Mouse (Mus musculus) myocyte (in vitro differentiated cells): ENCODE data around the gene Gmds.

Source experiments
- CEBPB ChIP-seq: IDR thresholded peaks from 2 replicates; pipeline ENCODE4 v1.6.1; 2011; ENCODE audit warnings: mild to moderate bottlenecking, moderate library complexity; ENCODE audit not compliant: poor library complexity, insufficient read depth, severe bottlenecking
- E2F4 ChIP-seq: IDR thresholded peaks from one replicate; pipeline ENCODE4 v1.6.1; 2011; ENCODE audit warnings: mild to moderate bottlenecking, control low read depth, moderate library complexity; ENCODE audit not compliant: insufficient read depth
- MAX ChIP-seq: IDR thresholded peaks from one replicate; pipeline ENCODE4 v1.6.1; 2011; ENCODE audit warnings: low read depth, mild to moderate bottlenecking, control low read depth
- MYOD1 ChIP-seq, 3 experiments: IDR thresholded peaks; one replicate each; pipeline ENCODE4 v1.6.1; 2011; ENCODE audit warnings: control low read depth in 2 of 3, low read depth in 2 of 3, mild to moderate bottlenecking in 2 of 3, moderate library complexity in 1 of 3; ENCODE audit not compliant: insufficient read length in 2 of 3, control insufficient read depth in 1 of 3
- MYOG ChIP-seq, 3 experiments: IDR thresholded peaks; one replicate each; pipeline ENCODE4 v1.6.1; 2011; ENCODE audit warnings: control low read depth in 2 of 3, low read depth in 2 of 3, mild to moderate bottlenecking in 2 of 3; ENCODE audit not compliant: insufficient read length in 2 of 3, control insufficient read depth in 1 of 3, insufficient read depth in 1 of 3
- POLR2A ChIP-seq: IDR thresholded peaks from one replicate; pipeline ENCODE4 v1.6.1; 2011; ENCODE audit warnings: low read depth, mild to moderate bottlenecking, control low read depth, moderate library complexity; ENCODE audit not compliant: insufficient read length
- POLR2AphosphoS2 ChIP-seq: IDR thresholded peaks from one replicate; pipeline ENCODE4 v1.6.1; 2011; ENCODE audit warnings: low read depth, control low read depth; ENCODE audit not compliant: insufficient read length
- REST ChIP-seq: IDR thresholded peaks from one replicate; pipeline ENCODE4 v1.6.1; 2011; ENCODE audit warnings: mild to moderate bottlenecking, control low read depth, moderate library complexity; ENCODE audit not compliant: insufficient read depth, insufficient read length
- SRF ChIP-seq: IDR thresholded peaks from one replicate; pipeline ENCODE4 v1.6.1; 2011; ENCODE audit warnings: low read depth; ENCODE audit not compliant: control insufficient read depth, insufficient read length
- TCF3 ChIP-seq: IDR thresholded peaks from one replicate; pipeline ENCODE4 v1.6.1; 2011; ENCODE audit warnings: low read depth, control low read depth; ENCODE audit not compliant: insufficient read length

- TF ChIP-seq MYOD1 (IDR thresholded peaks at IDR 0.05; ENCODE audit: control insufficient read depth in 1 of 3, insufficient read length in 2 of 3, low read depth in 2 of 3) (no peak), REST (no peak), MAX (no peak), POLR2A (no peak), TCF3 (no peak), E2F4 (no peak), MYOG (IDR thresholded peaks at IDR 0.05; ENCODE audit: control insufficient read depth in 1 of 3, insufficient read depth in 1 of 3, insufficient read length in 2 of 3, low read depth in 2 of 3) (no peak), CEBPB (no peak), POLR2AphosphoS2 (no peak), SRF (no peak)
Observed at GRCm38 (mm10) chr13:31807736-31808115, 530.8 kb downstream of the Gmds start.
